Mouse (Mus musculus) thymus, postnatal 4 days (tissue): ENCODE results near the gene Gng4.

Source experiments
- DNase-seq: peaks from one replicate; pipeline ENCODE4 v3.0.0; 2021

Gng4 gene

GRCm38 (mm10) chr13:13820234-13821123 is 36.6 kb downstream of the Gng4 start:
- DNase-seq: no peak

- DNase-seq: no peak
These were observed 41.1 kb downstream of the Gng4 start for GRCm38 (mm10) chr13:13824946-13825345.

GRCm38 (mm10) chr13:13826533-13826932 is 42.7 kb downstream of the Gng4 start:
- no peak for DNase-seq

- DNase-seq: peak; percentile 54
These were observed 44.3 kb downstream of the Gng4 start for GRCm38 (mm10) chr13:13828125-13828524.

- DNase-seq: no peak
These were observed 46.7 kb downstream of the Gng4 start for GRCm38 (mm10) chr13:13830469-13831074.

- DNase-seq: peak; percentile 76
These were observed 51.3 kb downstream of the Gng4 start for GRCm38 (mm10) chr13:13835180-13835579.

- DNase-seq: peak; percentile 55
These were observed 61.2 kb downstream of the Gng4 start for GRCm38 (mm10) chr13:13845021-13845420.

- DNase-seq: no peak
These were observed 63.3 kb downstream of the Gng4 start for GRCm38 (mm10) chr13:13847075-13847599.

GRCm38 (mm10) chr13:13857190-13857589 is 73.3 kb downstream of the Gng4 start:
- DNase-seq: no peak

GRCm38 (mm10) chr13:13862346-13862745 is 78.5 kb downstream of the Gng4 start:
- no peak for DNase-seq

- DNase-seq: no peak
These were observed 79.1 kb downstream of the Gng4 start for GRCm38 (mm10) chr13:13862941-13863340.

GRCm38 (mm10) chr13:13866339-13866738 is 82.5 kb downstream of the Gng4 start:
- no peak for DNase-seq

- DNase-seq: peak; percentile 16
These were observed 83.4 kb downstream of the Gng4 start for GRCm38 (mm10) chr13:13867078-13867759.

GRCm38 (mm10) chr13:13867922-13868321 is 84.1 kb downstream of the Gng4 start:
- DNase-seq: peak; percentile 64
